Mouse (Mus musculus): ENCODE measurements around the gene Krt18. TPM values are rescaled to one million over a fixed set of nuclear protein-coding genes. Genes with fewer than 3 reads are reported as not detected.
"Not testable (repeated sequence)": the region's sequence is repeated elsewhere in the genome, so short reads cannot be mapped to it uniquely, and the experiment has no call there.

The Krt18 gene
- 33.4 and 49.5 TPM in 2 replicates for polyA plus RNA-seq (2016; fragmentation: Nextera tagmentation; extraction: Ambion mirVana)

- Histone ChIP-seq H3K4me3 (peak within 1 kb of the TSS; percentile 51), H3K36me3 (no peaks in the 10 kb centered on the region), H3K4me1 (peaks cover 32% of the 10 kb centered on the region), H3K27me3 (ENCODE audit: low read depth, poor library complexity, severe bottlenecking) (peaks cover 72% of the 10 kb centered on the region), H3K9me3 (replicated peaks) (no peaks in the 10 kb centered on the region), H3K27ac (peak within 1 kb of the TSS; percentile 69)
- under 1% methylated on average over 28 of the region's 28 CpGs for WGBS
- peak; percentile 63 for DNase-seq (ENCODE audit: low spot score)
Measured at GRCm38 (mm10) chr15:102028040-102028439, at the start of gene Krt18. Gene Krt18 (plus strand): TSS chr15:102028180.

GRCm38 (mm10) chr15:101980849-101981248 is 47.1 kb upstream of the Krt18 start:
- Histone ChIP-seq H3K27ac (peak overlapping the region; percentile 53), H3K27me3 (ENCODE audit: low read depth, poor library complexity, severe bottlenecking) (no peaks in the 10 kb centered on the region), H3K9me3 (replicated peaks) (no peaks in the 10 kb centered on the region), H3K4me3 (no peak overlapping the region), H3K36me3 (no peaks in the 10 kb centered on the region), H3K4me1 (peaks cover 44% of the 10 kb centered on the region)
- DNase-seq (ENCODE audit: low spot score) = peak; percentile 31
- WGBS = 51% methylated on average over 6 of the region's 6 CpGs

- peak overlapping the region; percentile 43 for H3K4me3 ChIP-seq
- DNase-seq (ENCODE audit: low spot score) = no peak
- H3K27ac ChIP-seq = peak overlapping the region; percentile 86
- peaks cover 23% of the 10 kb centered on the region for H3K4me1 ChIP-seq
- H3K9me3 ChIP-seq (replicated peaks) = no peaks in the 10 kb centered on the region
- H3K36me3 ChIP-seq = no peaks in the 10 kb centered on the region
- WGBS = 83% methylated on average over 13 of the region's 13 CpGs
- H3K27me3 ChIP-seq (ENCODE audit: low read depth, poor library complexity, severe bottlenecking) = no peaks in the 10 kb centered on the region
Measured at GRCm38 (mm10) chr15:101983315-101983948, 44.5 kb upstream of the Krt18 start.

- peak overlapping the region; percentile 43 for H3K4me3 ChIP-seq
- DNase-seq (ENCODE audit: low spot score) = peak; percentile 95
- H3K9me3 ChIP-seq (replicated peaks) = no peaks in the 10 kb centered on the region
- peak overlapping the region; percentile 86 for H3K27ac ChIP-seq
- no peaks in the 10 kb centered on the region for H3K36me3 ChIP-seq
- H3K27me3 ChIP-seq (ENCODE audit: low read depth, poor library complexity, severe bottlenecking) = no peaks in the 10 kb centered on the region
- WGBS = 5% methylated on average over 15 of the region's 15 CpGs
- H3K4me1 ChIP-seq = peaks cover 25% of the 10 kb centered on the region
Measured at GRCm38 (mm10) chr15:101983949-101984601, 43.9 kb upstream of the Krt18 start.

GRCm38 (mm10) chr15:101984746-101985145 is 43.2 kb upstream of the Krt18 start:
- no peaks in the 10 kb centered on the region for H3K27me3 ChIP-seq (ENCODE audit: low read depth, poor library complexity, severe bottlenecking)
- H3K27ac ChIP-seq = peak overlapping the region; percentile 86
- no peaks in the 10 kb centered on the region for H3K9me3 ChIP-seq (replicated peaks)
- 18% methylated on average over 6 of the region's 6 CpGs for WGBS
- DNase-seq (ENCODE audit: low spot score) = no peak
- H3K4me3 ChIP-seq = peak overlapping the region; percentile 43; the same call in 1 of the 2 replicates
- peaks cover 25% of the 10 kb centered on the region for H3K4me1 ChIP-seq
- no peaks in the 10 kb centered on the region for H3K36me3 ChIP-seq

- Histone ChIP-seq H3K27ac (no peak overlapping the region), H3K36me3 (no peaks in the 10 kb centered on the region), H3K4me1 (peaks cover 22% of the 10 kb centered on the region), H3K4me3 (no peak overlapping the region), H3K9me3 (replicated peaks) (no peaks in the 10 kb centered on the region), H3K27me3 (ENCODE audit: low read depth, poor library complexity, severe bottlenecking) (no peaks in the 10 kb centered on the region)
- peak; percentile 94 for DNase-seq (ENCODE audit: low spot score)
- WGBS = 0% methylated on average over 10 of the region's 10 CpGs
Measured at GRCm38 (mm10) chr15:101988119-101988518, 39.9 kb upstream of the Krt18 start.

- no peak overlapping the region for H3K27ac ChIP-seq
- H3K27me3 ChIP-seq (ENCODE audit: low read depth, poor library complexity, severe bottlenecking) = no peaks in the 10 kb centered on the region
- H3K4me1 ChIP-seq = peaks cover 18% of the 10 kb centered on the region
- DNase-seq (ENCODE audit: low spot score) = no peak
- 67% methylated on average over 8 of the region's 8 CpGs for WGBS
- H3K4me3 ChIP-seq = no peak overlapping the region
- H3K9me3 ChIP-seq (replicated peaks) = no peaks in the 10 kb centered on the region
- H3K36me3 ChIP-seq = no peaks in the 10 kb centered on the region
Measured at GRCm38 (mm10) chr15:101988714-101989113, 39.3 kb upstream of the Krt18 start.

GRCm38 (mm10) chr15:101990946-101991345 is 37.0 kb upstream of the Krt18 start:
- Histone ChIP-seq H3K4me3 (no peak overlapping the region), H3K9me3 (replicated peaks) (no peaks in the 10 kb centered on the region), H3K36me3 (peaks cover 4% of the 10 kb centered on the region; the same call in 1 of the 2 replicates), H3K27ac (no peak overlapping the region), H3K27me3 (ENCODE audit: low read depth, poor library complexity, severe bottlenecking) (no peaks in the 10 kb centered on the region), H3K4me1 (peaks cover 6% of the 10 kb centered on the region)
- 93% methylated on average over 6 of the region's 6 CpGs for WGBS
- DNase-seq (ENCODE audit: low spot score) = no peak

- no peaks in the 10 kb centered on the region for H3K9me3 ChIP-seq (replicated peaks)
- WGBS = 91% methylated on average over 6 of the region's 6 CpGs
- DNase-seq (ENCODE audit: low spot score) = no peak
- no peak overlapping the region for H3K4me3 ChIP-seq
- no peaks in the 10 kb centered on the region for H3K4me1 ChIP-seq
- no peak overlapping the region for H3K27ac ChIP-seq
- peaks cover 7% of the 10 kb centered on the region; the same call in 1 of the 2 replicates for H3K27me3 ChIP-seq (ENCODE audit: low read depth, poor library complexity, severe bottlenecking)
- H3K36me3 ChIP-seq = peaks cover 4% of the 10 kb centered on the region; the same call in 1 of the 2 replicates
Measured at GRCm38 (mm10) chr15:101994365-101994764, 33.6 kb upstream of the Krt18 start.

- Histone ChIP-seq H3K36me3 (peaks cover 4% of the 10 kb centered on the region; the same call in 1 of the 2 replicates), H3K4me3 (no peak overlapping the region), H3K27ac (peak overlapping the region; percentile 66), H3K4me1 (no peaks in the 10 kb centered on the region), H3K27me3 (ENCODE audit: low read depth, poor library complexity, severe bottlenecking) (peaks cover 14% of the 10 kb centered on the region; the same call in 1 of the 2 replicates), H3K9me3 (replicated peaks) (no peaks in the 10 kb centered on the region)
- WGBS = 86% methylated on average over 4 of the region's 4 CpGs
- no peak for DNase-seq (ENCODE audit: low spot score)
Measured at GRCm38 (mm10) chr15:101995484-101996236, 32.3 kb upstream of the Krt18 start.

- 80% methylated on average over 11 of the region's 11 CpGs for WGBS
- H3K36me3 ChIP-seq; H3K4me3 ChIP-seq; H3K4me1 ChIP-seq; DNase-seq (ENCODE audit: low spot score); H3K27ac ChIP-seq; H3K9me3 ChIP-seq (replicated peaks): not testable (repeated sequence)
- H3K27me3 ChIP-seq (ENCODE audit: low read depth, poor library complexity, severe bottlenecking) = peaks cover 23% of the 10 kb centered on the region
Measured at GRCm38 (mm10) chr15:101996450-101997078, 31.4 kb upstream of the Krt18 start.

- H3K27ac ChIP-seq = no peak overlapping the region
- 94% methylated on average over 11 of the region's 11 CpGs for WGBS
- H3K36me3 ChIP-seq = peaks cover 4% of the 10 kb centered on the region; the same call in 1 of the 2 replicates
- DNase-seq (ENCODE audit: low spot score) = no peak
- H3K4me1 ChIP-seq = peaks cover 22% of the 10 kb centered on the region
- H3K4me3 ChIP-seq = no peak overlapping the region
- H3K9me3 ChIP-seq (replicated peaks) = no peaks in the 10 kb centered on the region
- peaks cover 48% of the 10 kb centered on the region for H3K27me3 ChIP-seq (ENCODE audit: low read depth, poor library complexity, severe bottlenecking)
Measured at GRCm38 (mm10) chr15:101999156-101999555, 28.8 kb upstream of the Krt18 start.
